Mouse (Mus musculus): Measurements from ENCODE around the gene Rabgef1. TPM values are rescaled to one million over a fixed set of nuclear protein-coding genes. Genes with fewer than 3 reads are reported as not detected.
A peak's percentile ranks its signal among the peaks of the same experiment; 100 is the strongest.
"Not testable (repeated sequence)": the region's sequence is repeated elsewhere in the genome, so short reads cannot be mapped to it uniquely, and the experiment has no call there.

Gene Rabgef1
- polyA plus RNA-seq, 1 experiment from 2014 or later: 34.5 TPM

DNA sequence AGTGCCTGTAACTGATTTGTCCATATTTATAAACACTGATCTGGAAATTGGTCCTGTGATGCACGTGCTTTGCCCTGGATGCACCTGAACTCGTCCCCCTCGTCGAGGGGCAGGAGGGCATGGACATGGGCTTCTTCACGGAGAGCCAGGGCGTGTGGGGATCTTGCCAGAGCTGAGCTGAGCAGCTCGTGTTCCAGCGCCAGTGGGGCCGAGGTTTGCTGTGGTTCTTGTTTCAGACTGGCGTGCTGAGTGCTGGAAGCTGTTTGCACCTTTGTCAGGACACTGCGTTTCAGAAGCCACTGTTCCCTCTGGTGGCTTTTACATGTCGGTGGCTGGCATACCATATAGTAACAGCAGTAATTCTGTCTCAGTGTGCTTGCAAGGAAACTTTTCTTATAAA is 69.8 kb downstream of the Rabgef1 start:
- no peak for ATAC-seq (ENCODE audit: insufficient read depth, low FRiP score)
- Histone ChIP-seq H3K4me1 (ENCODE audit: control insufficient read depth, insufficient read depth, low read length) (no peaks in the 10 kb centered on the region), H3K27ac (ENCODE audit: low read length) (no peak overlapping the region), H3K4me3 (replicated peaks; ENCODE audit: low read length) (no peak overlapping the region), H3K4me2 (ENCODE audit: low read depth, low read length) (no peak overlapping the region), H3K36me3 (ENCODE audit: control insufficient read depth, insufficient read depth, low read length) (peaks cover 17% of the 10 kb centered on the region), H3K9me3 (replicated peaks; ENCODE audit: control insufficient read depth, low read length) (no peaks in the 10 kb centered on the region), H3K9ac (ENCODE audit: low read length) (no peak overlapping the region), H3K27me3 (ENCODE audit: control insufficient read depth, insufficient read depth, low read length) (no peaks in the 10 kb centered on the region)
- 92% methylated on average over 12 of the region's 12 CpGs for WGBS

DNA sequence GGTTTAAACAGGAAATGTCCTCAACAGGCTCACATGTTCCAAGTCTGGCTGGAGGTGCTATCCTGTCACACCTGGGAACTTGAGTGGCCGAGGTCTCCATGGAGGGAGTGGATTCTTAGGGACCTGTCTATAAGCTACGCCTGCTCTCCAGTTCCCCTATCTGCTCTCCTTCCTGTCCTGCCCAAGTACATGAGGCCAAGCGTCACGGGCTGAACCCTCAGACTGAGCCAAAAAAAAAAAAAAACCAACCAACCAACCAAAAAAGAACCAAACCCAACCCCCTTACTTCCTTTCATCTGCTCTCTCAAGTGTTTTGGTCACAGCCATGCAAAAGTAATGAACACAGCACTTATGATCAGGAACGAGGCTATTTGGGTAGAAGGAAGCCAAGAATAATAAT is 76.2 kb downstream of the Rabgef1 start:
- Histone ChIP-seq H3K27ac (ENCODE audit: low read length) (no peak overlapping the region), H3K4me2 (ENCODE audit: low read depth, low read length) (no peak overlapping the region), H3K27me3 (ENCODE audit: control insufficient read depth, insufficient read depth, low read length) (no peaks in the 10 kb centered on the region), H3K9me3 (replicated peaks; ENCODE audit: control insufficient read depth, low read length) (no peaks in the 10 kb centered on the region), H3K4me3 (replicated peaks; ENCODE audit: low read length) (no peak overlapping the region), H3K9ac (ENCODE audit: low read length) (no peak overlapping the region), H3K36me3 (ENCODE audit: control insufficient read depth, insufficient read depth, low read length) (peaks cover 22% of the 10 kb centered on the region), H3K4me1 (ENCODE audit: control insufficient read depth, insufficient read depth, low read length) (no peaks in the 10 kb centered on the region)
- no peak for ATAC-seq (ENCODE audit: insufficient read depth, low FRiP score)
- 79% methylated on average over 5 of the region's 5 CpGs for WGBS

DNA sequence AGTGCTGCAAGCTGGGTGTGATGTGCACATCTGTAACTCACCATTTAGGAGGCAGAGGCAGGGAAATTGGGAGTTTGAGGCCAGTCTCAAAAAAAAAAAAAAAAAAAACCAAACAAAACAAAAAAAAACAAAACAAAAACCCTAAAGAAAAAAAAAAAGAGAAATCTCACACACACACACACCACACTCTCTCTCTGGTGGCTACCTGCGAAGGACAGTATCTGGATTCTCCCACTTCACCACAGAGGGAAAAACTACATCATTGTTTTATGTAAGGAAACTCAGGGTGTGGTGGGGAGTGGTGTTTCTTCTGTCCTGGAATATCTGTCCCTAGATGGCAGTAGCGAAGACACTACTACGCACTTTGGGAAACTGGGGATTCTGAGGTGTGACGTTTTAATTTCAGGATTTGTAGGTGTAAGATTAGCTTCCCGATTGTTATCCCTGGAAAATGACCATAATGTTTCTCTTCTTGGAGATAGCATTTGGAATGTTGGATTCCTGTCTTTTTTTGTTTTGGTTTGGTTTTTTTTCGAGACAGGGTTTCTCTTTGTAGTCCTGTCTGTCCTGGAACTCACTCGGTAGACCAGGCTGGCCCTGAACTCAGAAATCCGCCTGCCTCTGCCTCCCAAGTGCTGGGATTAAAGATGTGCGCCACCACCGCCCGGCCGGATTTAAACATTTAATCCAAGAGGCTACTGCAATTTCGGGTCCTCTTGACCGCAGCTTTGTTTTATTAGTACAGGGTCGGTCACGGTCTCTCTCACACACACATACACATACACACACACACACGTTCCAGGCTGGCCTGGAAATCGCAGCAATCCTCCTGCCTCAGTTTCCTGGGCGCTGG is 82.8 kb downstream of the Rabgef1 start:
- peaks cover 10% of the 10 kb centered on the region; the same call in 1 of the 2 replicates for H3K36me3 ChIP-seq (ENCODE audit: control insufficient read depth, insufficient read depth, low read length)
- H3K27ac ChIP-seq (ENCODE audit: low read length): peak overlapping the region; percentile 85
- no peak for ATAC-seq (ENCODE audit: insufficient read depth, low FRiP score)
- WGBS: 10% methylated on average over 19 of the region's 19 CpGs
- no peaks in the 10 kb centered on the region for H3K27me3 ChIP-seq (ENCODE audit: control insufficient read depth, insufficient read depth, low read length)
- no peaks in the 10 kb centered on the region for H3K9me3 ChIP-seq (replicated peaks; ENCODE audit: control insufficient read depth, low read length)
- peak overlapping the region; percentile 60 for H3K4me3 ChIP-seq (replicated peaks; ENCODE audit: low read length)
- peak overlapping the region; percentile 72 for H3K4me2 ChIP-seq (ENCODE audit: low read depth, low read length)
- H3K4me1 ChIP-seq (ENCODE audit: control insufficient read depth, insufficient read depth, low read length): peaks cover 16% of the 10 kb centered on the region
- peak overlapping the region; percentile 85 for H3K9ac ChIP-seq (ENCODE audit: low read length)

DNA sequence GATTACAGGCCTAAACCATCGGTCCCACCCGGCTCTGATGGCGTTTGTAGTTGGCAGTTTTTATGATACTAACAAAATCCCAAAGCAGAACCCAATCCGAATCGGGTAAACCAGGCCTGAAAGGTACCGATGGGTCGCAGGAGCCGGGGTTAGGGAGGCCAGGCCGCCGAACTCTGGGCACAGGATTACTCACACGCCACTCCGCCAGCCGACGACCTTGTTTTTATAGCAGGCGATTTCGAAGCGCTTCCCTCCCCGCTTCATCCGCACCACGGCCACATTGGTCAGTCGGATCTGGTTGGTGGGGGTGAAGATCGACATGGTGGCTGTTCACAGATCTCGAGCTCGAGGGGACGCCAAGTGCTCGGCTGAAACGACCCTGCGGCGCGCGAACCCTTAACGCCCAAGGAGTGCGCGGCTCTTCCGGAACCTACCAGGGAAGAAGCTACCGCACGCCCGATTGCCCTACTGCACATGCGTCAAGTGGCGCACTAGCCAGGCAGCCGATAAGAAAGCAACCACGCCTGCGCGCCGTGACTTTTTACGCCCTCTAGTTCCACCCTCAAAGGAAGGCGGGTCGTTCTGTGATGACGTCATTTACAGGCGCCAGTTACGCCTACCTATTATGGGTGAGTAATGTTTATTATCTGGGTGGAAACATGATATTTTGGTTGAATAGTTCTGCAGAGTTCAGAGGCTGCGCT is 83.6 kb downstream of the Rabgef1 start, which contains the start of the genes Sbds and Tyw1:
Gene Sbds (minus strand): TSS at position 514 of the 704 bp plus-strand sequence.
Gene Tyw1 (plus strand): TSS at position 603 of the 704 bp plus-strand sequence.
- WGBS: under 1% methylated on average over 52 of the region's 52 CpGs
- Histone ChIP-seq H3K4me3 (replicated peaks; ENCODE audit: low read length) (peak within 1 kb of the TSS; percentile 60), H3K36me3 (ENCODE audit: control insufficient read depth, insufficient read depth, low read length) (peaks cover 10% of the 10 kb centered on the region; the same call in 1 of the 2 replicates), H3K27me3 (ENCODE audit: control insufficient read depth, insufficient read depth, low read length) (no peaks in the 10 kb centered on the region), H3K27ac (ENCODE audit: low read length) (peak within 1 kb of the TSS; percentile 85), H3K9ac (ENCODE audit: low read length) (peak within 1 kb of the TSS; percentile 85), H3K4me2 (ENCODE audit: low read depth, low read length) (peak within 1 kb of the TSS; percentile 82), H3K9me3 (replicated peaks; ENCODE audit: control insufficient read depth, low read length) (no peaks in the 10 kb centered on the region), H3K4me1 (ENCODE audit: control insufficient read depth, insufficient read depth, low read length) (peaks cover 16% of the 10 kb centered on the region)
- peak; percentile 91 for ATAC-seq (ENCODE audit: insufficient read depth, low FRiP score)

DNA sequence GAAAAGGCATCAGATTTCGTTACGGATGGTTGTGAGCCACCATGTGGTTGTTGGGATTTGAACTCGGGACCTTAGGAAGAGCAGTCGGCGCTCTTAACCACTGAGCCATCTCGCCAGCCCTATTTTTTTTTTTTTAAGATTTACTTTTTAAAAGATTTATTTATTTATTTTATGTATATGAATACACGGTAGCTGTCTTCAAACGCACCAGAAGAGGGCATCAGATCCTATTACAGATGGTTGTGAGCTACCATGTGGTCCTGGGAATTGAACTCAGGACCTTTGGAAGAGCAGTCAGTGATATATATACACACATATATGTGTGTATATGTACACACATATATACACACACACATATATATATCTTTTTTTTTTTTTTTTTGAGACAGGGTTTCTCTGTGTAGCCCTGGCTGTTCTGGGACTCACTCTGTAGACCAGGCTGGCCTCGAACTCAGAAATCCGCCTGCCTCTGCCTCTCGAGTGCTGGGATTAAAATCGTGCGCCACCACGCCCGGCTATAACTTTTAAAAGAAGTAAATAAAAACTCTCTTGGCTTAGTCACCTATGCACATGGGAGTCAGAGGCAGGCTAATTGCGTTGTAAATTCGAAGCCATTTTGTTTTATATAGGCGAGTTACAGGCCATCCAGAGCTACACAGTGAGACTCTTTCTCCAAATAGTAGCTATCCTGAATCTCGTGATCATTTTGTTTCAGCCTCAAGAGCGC is 84.4 kb downstream of the Rabgef1 start:
- not testable (repeated sequence) for H3K27me3 ChIP-seq (ENCODE audit: control insufficient read depth, insufficient read depth, low read length); H3K36me3 ChIP-seq (ENCODE audit: control insufficient read depth, insufficient read depth, low read length); ATAC-seq (ENCODE audit: insufficient read depth, low FRiP score); H3K9me3 ChIP-seq (replicated peaks; ENCODE audit: control insufficient read depth, low read length)
- H3K4me3 ChIP-seq (replicated peaks; ENCODE audit: low read length): peak overlapping the region; percentile 60
- WGBS: 22% methylated on average over 20 of the region's 20 CpGs
- peaks cover 16% of the 10 kb centered on the region for H3K4me1 ChIP-seq (ENCODE audit: control insufficient read depth, insufficient read depth, low read length)
- H3K4me2 ChIP-seq (ENCODE audit: low read depth, low read length): peak overlapping the region; percentile 82
- H3K9ac ChIP-seq (ENCODE audit: low read length): peak overlapping the region; percentile 65
- H3K27ac ChIP-seq (ENCODE audit: low read length): peak overlapping the region; percentile 73

DNA sequence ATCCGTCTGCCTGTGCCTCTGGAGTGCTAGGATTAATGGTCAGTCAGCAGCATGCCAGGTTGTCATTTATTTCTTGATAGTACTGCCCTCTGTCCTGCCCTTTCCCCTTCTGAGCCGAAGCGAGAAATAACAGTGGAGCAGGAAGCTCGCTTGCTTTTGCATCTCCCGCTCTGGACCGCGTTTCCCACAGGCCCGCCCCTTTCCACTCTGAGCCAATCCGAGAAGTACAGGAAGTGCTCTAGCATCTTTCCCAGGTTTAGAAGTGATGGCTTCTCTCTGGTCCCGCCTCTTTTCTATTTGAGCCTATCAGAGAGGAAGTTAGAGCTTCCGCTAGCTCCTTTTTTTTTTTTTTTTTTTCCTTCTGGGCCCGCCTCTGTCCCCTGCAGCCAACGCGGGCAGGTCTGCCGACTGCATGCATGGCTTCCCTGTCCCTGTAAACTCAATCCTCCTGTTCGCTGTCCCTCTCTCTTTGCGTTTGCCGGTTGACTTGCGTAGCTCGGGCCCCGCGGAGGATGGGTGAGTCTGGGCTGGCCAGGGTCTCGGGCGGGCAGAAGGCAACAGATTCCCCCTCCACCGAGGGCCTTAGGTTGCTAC is 85.2 kb downstream of the Rabgef1 start:
- under 1% methylated on average over 25 of the region's 25 CpGs for WGBS
- H3K4me2 ChIP-seq (ENCODE audit: low read depth, low read length): peak overlapping the region; percentile 82
- H3K36me3 ChIP-seq (ENCODE audit: control insufficient read depth, insufficient read depth, low read length): 0 out of 2 replicates have a peak, but pooled peaks cover 3% of the 10 kb centered on the region
- peak; percentile 95 for ATAC-seq (ENCODE audit: insufficient read depth, low FRiP score)
- H3K27ac ChIP-seq (ENCODE audit: low read length): peak overlapping the region; percentile 88
- no peaks in the 10 kb centered on the region for H3K27me3 ChIP-seq (ENCODE audit: control insufficient read depth, insufficient read depth, low read length)
- H3K9me3 ChIP-seq (replicated peaks; ENCODE audit: control insufficient read depth, low read length): no peaks in the 10 kb centered on the region
- peaks cover 16% of the 10 kb centered on the region for H3K4me1 ChIP-seq (ENCODE audit: control insufficient read depth, insufficient read depth, low read length)
- H3K4me3 ChIP-seq (replicated peaks; ENCODE audit: low read length): peak overlapping the region; percentile 60
- peak overlapping the region; percentile 87 for H3K9ac ChIP-seq (ENCODE audit: low read length)

DNA sequence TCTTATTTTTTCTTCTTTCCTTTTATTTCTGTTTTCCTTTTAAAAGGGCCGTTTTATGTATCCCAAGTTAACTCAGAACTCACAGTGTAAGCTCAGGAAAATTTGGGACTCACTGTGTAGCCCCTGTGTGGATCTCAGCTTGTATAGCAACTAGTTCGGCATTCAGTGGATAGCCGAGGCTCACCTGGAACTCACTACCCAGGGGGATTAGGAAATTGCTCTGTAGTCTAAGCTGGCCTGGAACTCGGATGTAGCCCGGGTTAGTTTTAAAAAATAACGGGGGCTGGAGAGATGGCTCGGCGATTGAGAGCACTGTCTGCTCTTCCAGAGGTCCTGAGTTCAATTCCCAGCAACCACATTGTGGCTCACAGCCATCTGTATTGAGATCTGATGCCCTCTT is 85.7 kb downstream of the Rabgef1 start:
- Histone ChIP-seq H3K4me1 (ENCODE audit: control insufficient read depth, insufficient read depth, low read length) (peaks cover 16% of the 10 kb centered on the region), H3K4me2 (ENCODE audit: low read depth, low read length) (peak overlapping the region; percentile 82), H3K9me3 (replicated peaks; ENCODE audit: control insufficient read depth, low read length) (no peaks in the 10 kb centered on the region), H3K9ac (ENCODE audit: low read length) (peak overlapping the region; percentile 87), H3K27me3 (ENCODE audit: control insufficient read depth, insufficient read depth, low read length) (no peaks in the 10 kb centered on the region), H3K4me3 (replicated peaks; ENCODE audit: low read length) (peak overlapping the region; percentile 60), H3K36me3 (ENCODE audit: control insufficient read depth, insufficient read depth, low read length) (0 out of 2 replicates have a peak, but pooled peaks cover under 1% of the 10 kb centered on the region), H3K27ac (ENCODE audit: low read length) (peak overlapping the region; percentile 88)
- no peak for ATAC-seq (ENCODE audit: insufficient read depth, low FRiP score)
- 11% methylated on average over 8 of the region's 8 CpGs for WGBS

DNA sequence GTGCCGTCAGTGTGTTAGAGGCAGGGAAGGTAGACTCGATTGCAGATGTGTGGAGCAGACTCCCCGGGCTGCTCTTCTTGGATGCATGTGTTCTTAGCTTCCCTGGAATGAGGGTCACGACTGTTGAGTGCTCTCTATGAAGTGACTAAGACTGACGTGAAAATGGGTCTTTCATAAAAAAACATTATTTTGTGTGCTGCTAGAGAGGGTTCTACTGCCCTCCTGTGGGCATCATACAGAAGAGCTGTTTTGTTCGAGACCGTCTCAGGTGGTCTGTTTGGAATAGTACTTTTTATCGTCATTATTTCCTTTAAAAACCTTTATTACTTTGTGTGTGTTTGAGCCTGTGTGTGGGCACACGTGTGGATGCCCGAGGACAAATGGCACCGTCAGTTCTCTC is 91.9 kb downstream of the Rabgef1 start:
- H3K4me3 ChIP-seq (replicated peaks; ENCODE audit: low read length): no peak overlapping the region
- no peak for ATAC-seq (ENCODE audit: insufficient read depth, low FRiP score)
- no peak overlapping the region for H3K27ac ChIP-seq (ENCODE audit: low read length)
- no peaks in the 10 kb centered on the region for H3K27me3 ChIP-seq (ENCODE audit: control insufficient read depth, insufficient read depth, low read length)
- peaks cover 11% of the 10 kb centered on the region; the same call in 1 of the 2 replicates for H3K36me3 ChIP-seq (ENCODE audit: control insufficient read depth, insufficient read depth, low read length)
- H3K4me2 ChIP-seq (ENCODE audit: low read depth, low read length): no peak overlapping the region
- WGBS: 73% methylated on average over 11 of the region's 11 CpGs
- H3K9ac ChIP-seq (ENCODE audit: low read length): no peak overlapping the region
- no peaks in the 10 kb centered on the region for H3K9me3 ChIP-seq (replicated peaks; ENCODE audit: control insufficient read depth, low read length)
- no peaks in the 10 kb centered on the region for H3K4me1 ChIP-seq (ENCODE audit: control insufficient read depth, insufficient read depth, low read length)

Measured in stomach, embryonic 16.5 days (tissue).